Mouse (Mus musculus) heart, adult 8-10 months (tissue): ENCODE data around the gene Spata17. TPM values are rescaled to one million over a fixed set of nuclear protein-coding genes. Genes with fewer than 3 reads are reported as not detected.
"Not testable (repeated sequence)": the region's sequence is repeated elsewhere in the genome, so short reads cannot be mapped to it uniquely, and the experiment has no call there.

Experiments used
- DNase-seq: peaks from one replicate; pipeline ENCODE4 v3.0.0; 2022; ENCODE audit warnings: low spot score
- total RNA-seq, 4 experiments: library from RNA; stranded (reverse); gene quantifications; 2 replicates each; pipeline ENCODE4 v1.2.4; 2022

Gene Spata17
- total RNA-seq, 4 experiments from 2014 or later: 0.52 to 0.95 (median 0.67) TPM

DNA sequence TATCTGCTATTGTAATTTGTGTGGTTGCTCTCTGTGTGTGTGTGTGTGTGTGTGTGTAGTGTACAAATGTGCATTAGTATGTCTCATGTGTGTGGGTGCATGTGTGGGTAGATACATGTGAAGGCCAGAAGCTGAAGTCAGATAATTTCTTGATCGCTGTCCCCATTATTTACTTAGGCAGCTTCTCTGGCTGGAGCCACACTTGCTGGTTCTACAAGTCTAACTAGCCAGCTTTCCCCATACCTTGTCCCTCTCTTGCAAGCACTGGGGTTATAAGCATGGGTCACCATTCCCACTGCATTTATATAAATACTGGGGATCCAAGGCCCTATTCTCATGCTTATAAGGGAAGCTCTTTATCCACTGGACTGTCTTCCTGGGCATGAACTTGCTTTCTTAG lies 39.3 kb downstream of the Spata17 start:
- no peak for DNase-seq

- DNase-seq: no peak
These were observed 44.9 kb downstream of the Spata17 start for GRCm38 (mm10) chr1:187170361-187170760.

DNA sequence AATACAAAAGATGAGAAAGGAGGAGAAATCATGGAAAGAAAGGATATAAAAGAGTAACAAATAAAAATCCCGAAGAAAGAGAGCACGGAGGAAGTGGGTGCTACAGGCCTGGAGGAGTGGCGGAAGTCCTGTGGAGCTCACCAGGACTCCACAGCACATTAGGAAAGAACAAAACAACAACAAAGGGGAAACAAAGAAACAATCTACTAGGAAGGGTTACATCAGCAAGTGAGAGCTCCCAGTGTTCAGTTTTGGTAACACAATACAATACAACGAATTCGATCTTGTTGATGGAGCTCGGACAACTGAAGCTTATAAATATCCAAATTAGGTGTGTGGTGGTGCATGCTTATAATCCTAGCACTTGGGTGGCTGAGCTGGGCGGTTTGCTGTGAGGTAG lies 45.6 kb downstream of the Spata17 start:
- DNase-seq: no peak

GRCm38 (mm10) chr1:187163571-187163970 lies 51.7 kb downstream of the Spata17 start:
- no peak for DNase-seq

GRCm38 (mm10) chr1:187155658-187156057 lies 59.6 kb downstream of the Spata17 start:
- DNase-seq: no peak

- DNase-seq: no peak
These were observed 61.6 kb downstream of the Spata17 start for GRCm38 (mm10) chr1:187153681-187154080.

GRCm38 (mm10) chr1:187152571-187152970 lies 62.7 kb downstream of the Spata17 start:
- DNase-seq: no peak

GRCm38 (mm10) chr1:187142984-187143383 lies 72.3 kb downstream of the Spata17 start:
- DNase-seq: no peak

GRCm38 (mm10) chr1:187137426-187137825 lies 77.8 kb downstream of the Spata17 start:
- peak; percentile 35 for DNase-seq

DNA sequence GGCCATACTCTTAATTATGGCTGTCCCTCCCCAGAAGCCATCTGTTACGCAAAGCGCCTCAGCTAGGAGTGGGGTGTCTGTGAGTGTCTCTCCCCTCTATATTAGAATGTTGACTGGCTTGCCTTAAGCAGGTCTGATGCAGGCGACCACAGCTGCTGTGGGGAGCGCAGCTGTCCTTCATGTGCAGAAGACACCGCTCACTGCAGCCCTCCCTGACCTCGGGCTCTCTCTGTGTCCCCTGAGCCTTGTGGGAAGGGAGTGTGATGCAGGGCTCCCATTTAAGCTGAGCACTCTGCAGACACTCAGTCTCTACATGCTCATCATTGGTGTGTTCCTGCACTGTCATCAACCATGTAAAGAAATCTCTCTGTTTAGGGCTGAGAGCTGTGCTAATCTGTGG lies 79.4 kb downstream of the Spata17 start:
- no peak for DNase-seq

DNA sequence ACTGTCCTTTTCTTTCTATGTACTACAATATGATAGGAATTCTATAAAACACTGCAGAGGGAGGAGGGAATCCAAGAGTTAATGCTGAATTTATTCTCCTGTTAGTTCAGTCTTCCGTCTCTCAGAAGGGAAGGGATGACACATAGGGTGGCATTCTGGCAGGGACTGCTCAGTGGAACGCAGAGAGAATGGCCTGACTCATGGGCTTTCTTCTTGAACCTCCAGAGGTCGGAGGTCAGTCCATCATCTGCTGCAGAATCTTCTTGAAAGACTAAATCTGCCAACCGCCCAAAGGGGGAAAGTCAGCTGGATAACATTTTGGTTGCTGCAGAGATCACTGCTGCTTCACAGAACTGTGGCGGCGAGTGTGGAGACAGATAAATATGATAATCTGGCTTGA lies 81.4 kb downstream of the Spata17 start:
- DNase-seq: no peak

GRCm38 (mm10) chr1:187132348-187132747 lies 82.9 kb downstream of the Spata17 start:
- DNase-seq: no peak

DNA sequence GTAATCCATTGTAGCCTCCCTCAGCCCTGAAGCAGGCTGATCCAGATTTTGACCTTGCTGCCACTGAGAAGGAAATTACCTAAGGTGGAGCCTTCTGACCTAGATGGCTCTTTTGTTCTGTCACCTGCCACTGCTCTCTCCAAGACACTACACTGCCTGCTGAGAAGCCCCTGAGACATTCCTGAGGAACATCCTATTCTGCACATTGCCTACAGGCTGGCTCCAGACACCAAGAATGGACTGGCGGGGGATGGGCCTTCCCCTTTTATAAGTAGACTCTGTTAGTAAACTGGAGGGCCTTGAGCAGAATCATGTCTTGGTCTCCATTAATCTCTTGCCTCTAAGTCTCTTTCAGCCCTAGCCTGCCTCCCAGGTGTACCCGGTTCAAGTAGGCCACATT lies 87.7 kb downstream of the Spata17 start:
- DNase-seq: not testable (repeated sequence)

DNA sequence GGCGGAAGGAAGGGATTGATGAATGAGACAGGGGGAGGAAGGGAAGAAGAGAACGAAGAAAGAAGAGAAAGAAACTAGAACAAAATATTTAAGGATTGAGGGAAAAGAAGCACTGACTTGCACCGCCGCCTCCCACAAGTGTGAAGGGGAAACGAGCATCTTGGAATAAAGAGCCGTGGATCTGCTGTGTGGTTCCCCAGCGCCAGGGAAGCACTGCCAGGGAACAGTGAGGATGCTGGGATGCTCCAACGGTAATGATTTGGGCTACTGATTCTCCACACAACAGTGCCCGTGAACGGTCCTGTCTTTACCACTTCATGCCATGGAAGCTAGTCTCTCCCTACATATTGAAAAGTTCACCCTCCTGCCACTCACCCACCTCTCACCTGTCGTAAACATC lies 89.5 kb downstream of the Spata17 start:
- DNase-seq: no peak

- DNase-seq: no peak
These were observed 90.3 kb downstream of the Spata17 start for GRCm38 (mm10) chr1:187124967-187125366.

DNA sequence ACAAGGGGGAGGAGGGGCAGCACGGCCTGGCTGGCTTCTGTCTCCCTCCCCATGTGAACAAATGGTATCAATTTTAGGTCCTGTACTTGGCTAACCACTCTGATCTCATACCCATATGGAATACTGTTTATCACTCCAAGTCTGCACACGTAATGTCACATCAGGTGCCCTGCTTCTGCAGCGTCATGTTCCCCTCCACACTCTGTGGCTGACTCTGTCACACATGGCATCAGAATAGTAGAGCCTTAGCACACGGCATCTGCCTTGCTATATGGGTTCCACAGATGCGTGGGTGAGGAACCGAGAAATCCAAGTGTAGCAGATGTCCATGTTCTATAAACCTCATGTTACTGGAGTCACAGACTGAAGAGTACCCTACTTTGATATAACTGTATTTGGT lies 96.0 kb downstream of the Spata17 start:
- no peak for DNase-seq

GRCm38 (mm10) chr1:187118108-187118507 lies 97.2 kb downstream of the Spata17 start:
- DNase-seq: no peak

- no peak for DNase-seq
These were observed 101.5 kb downstream of the Spata17 start for GRCm38 (mm10) chr1:187113716-187114115.

- DNase-seq: no peak
These were observed 113.1 kb downstream of the Spata17 start for GRCm38 (mm10) chr1:187102130-187102529.

- DNase-seq: no peak
These were observed 114.1 kb downstream of the Spata17 start for GRCm38 (mm10) chr1:187101202-187101601.

DNA sequence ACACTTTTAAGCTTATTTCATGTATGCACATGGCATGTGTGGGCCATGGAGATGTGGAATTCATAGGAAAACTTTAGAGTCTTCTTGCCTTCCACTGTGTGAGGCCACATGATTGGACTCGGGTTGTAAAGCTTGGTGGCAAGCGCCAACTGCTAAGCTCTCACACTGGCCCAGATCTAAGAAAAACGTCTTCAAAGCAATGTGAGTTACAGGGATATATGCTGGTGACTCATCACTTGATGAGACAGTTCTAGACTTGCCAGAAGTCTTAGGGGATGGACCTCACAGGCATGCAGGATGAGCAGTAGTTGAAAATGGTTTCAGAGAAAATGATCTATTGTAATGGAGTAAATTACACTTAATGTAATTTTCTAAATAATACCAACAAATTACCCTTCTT lies 114.6 kb downstream of the Spata17 start:
- no peak for DNase-seq

GRCm38 (mm10) chr1:187098285-187098684 lies 117.0 kb downstream of the Spata17 start:
- DNase-seq: no peak

DNA sequence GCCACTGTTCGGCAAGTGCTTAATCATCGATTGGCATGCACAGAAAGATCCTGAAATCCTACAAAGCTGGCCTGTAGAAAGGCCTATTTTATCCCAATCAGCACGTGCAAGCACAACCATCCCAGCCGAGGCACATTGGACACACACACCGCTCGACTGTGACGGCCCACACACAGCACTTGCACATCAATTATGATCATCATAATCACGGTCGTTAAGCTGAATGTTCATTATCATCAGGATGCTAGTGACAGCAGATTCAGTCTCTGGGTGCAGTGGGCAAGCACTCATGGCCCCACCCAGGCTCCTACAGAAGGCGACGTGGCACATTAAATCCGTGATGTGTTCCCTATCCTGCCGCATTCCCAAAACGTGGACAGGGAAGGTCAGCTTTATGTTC lies 122.7 kb downstream of the Spata17 start:
- DNase-seq: no peak

GRCm38 (mm10) chr1:187088660-187089395 lies 126.4 kb downstream of the Spata17 start:
- DNase-seq: no peak
